Mouse (Mus musculus) cortical plate, adult 2 months (tissue): ENCODE measurements around the gene Rbm3.

ENCODE experiments used
- CTCF ChIP-seq: fragments of 200-500 bp; IDR thresholded peaks from 2 replicates; pipeline ENCODE4 v1.5.1; 2011; ENCODE audit warnings: mild to moderate bottlenecking, control low read depth, low read length; ENCODE audit not compliant: insufficient read depth; ENCODE audit errors: extremely low read depth
- POLR2A ChIP-seq: fragments of 200-500 bp; IDR thresholded peaks from 2 replicates; pipeline ENCODE4 v1.6.1; 2011; ENCODE audit warnings: mild to moderate bottlenecking, low read length, control low read depth; ENCODE audit not compliant: insufficient read depth; ENCODE audit errors: extremely low read depth

- no peak for TF ChIP-seq CTCF
- TF ChIP-seq POLR2A: no peak
Measured at GRCm38 (mm10) chrX:8115275-8115674, 30.4 kb downstream of the Rbm3 start.
